Mouse (Mus musculus) brown adipose tissue, adult 24 weeks (tissue): ENCODE measurements at regions not wholly inside any gene's neighbourhood (a gene's known extent, or its start where the extent isn't known, plus 50 kb on each side); places are given as distances from the start of the nearest gene placed in this dataset.

Experiments used
- H3K27ac ChIP-seq: fragments of 200-500 bp; replicated peaks from 2 replicates; pipeline ENCODE4 v1.5.1; 2012; ENCODE audit warnings: low read depth, mild to moderate bottlenecking, low read length
- H3K4me1 ChIP-seq: fragments of 200-500 bp; 2 replicates; pipeline ENCODE4 v1.6.1; 2012; ENCODE audit warnings: low read length, mixed read lengths; ENCODE audit not compliant: control insufficient read depth, insufficient read depth, insufficient read length
- H3K4me3 ChIP-seq: fragments of 200-500 bp; 2 replicates; pipeline ENCODE4 v1.5.1; 2012; ENCODE audit warnings: low read depth, mild to moderate bottlenecking, low read length, moderate library complexity; ENCODE audit not compliant: insufficient read depth

- no peak overlapping the region for H3K27ac ChIP-seq
- no peaks in the 10 kb centered on the region for H3K4me1 ChIP-seq
- no peak overlapping the region for H3K4me3 ChIP-seq
These were observed 66.0 kb downstream of the Nr2f2 start for GRCm38 (mm10) chr7:70300516-70300915.

- no peak overlapping the region for H3K27ac ChIP-seq
- H3K4me1 ChIP-seq = no peaks in the 10 kb centered on the region
- no peak overlapping the region for H3K4me3 ChIP-seq
These were observed 75.1 kb downstream of the Nr2f2 start for GRCm38 (mm10) chr7:70291431-70291830.

- Histone ChIP-seq H3K27ac (no peak overlapping the region), H3K4me1 (no peaks in the 10 kb centered on the region), H3K4me3 (no peak overlapping the region)
These were observed 75.7 kb downstream of the Nr2f2 start for GRCm38 (mm10) chr7:70290733-70291320.

- no peak overlapping the region for H3K27ac ChIP-seq
- no peak overlapping the region for H3K4me3 ChIP-seq
- H3K4me1 ChIP-seq = no peaks in the 10 kb centered on the region
These were observed 76.3 kb downstream of the Nr2f2 start for GRCm38 (mm10) chr7:70290277-70290676.

- no peak overlapping the region for H3K27ac ChIP-seq
- H3K4me1 ChIP-seq = no peaks in the 10 kb centered on the region
- H3K4me3 ChIP-seq = no peak overlapping the region
These were observed 77.9 kb downstream of the Nr2f2 start for GRCm38 (mm10) chr7:70288621-70289020.

GRCm38 (mm10) chr7:70287891-70288421 is 78.6 kb downstream of the Nr2f2 start:
- no peak overlapping the region for H3K4me3 ChIP-seq
- H3K27ac ChIP-seq = no peak overlapping the region
- no peaks in the 10 kb centered on the region for H3K4me1 ChIP-seq

GRCm38 (mm10) chr7:70286836-70287355 is 79.6 kb downstream of the Nr2f2 start:
- no peaks in the 10 kb centered on the region for H3K4me1 ChIP-seq
- no peak overlapping the region for H3K4me3 ChIP-seq
- no peak overlapping the region for H3K27ac ChIP-seq

GRCm38 (mm10) chr7:70285344-70285743 is 81.2 kb downstream of the Nr2f2 start:
- no peak overlapping the region for H3K4me3 ChIP-seq
- no peaks in the 10 kb centered on the region for H3K4me1 ChIP-seq
- no peak overlapping the region for H3K27ac ChIP-seq

- Histone ChIP-seq H3K4me1 (no peaks in the 10 kb centered on the region), H3K4me3 (no peak overlapping the region), H3K27ac (no peak overlapping the region)
These were observed 82.7 kb downstream of the Nr2f2 start for GRCm38 (mm10) chr7:70283836-70284235.

GRCm38 (mm10) chr7:70283166-70283565 is 83.4 kb downstream of the Nr2f2 start:
- H3K27ac ChIP-seq = no peak overlapping the region
- H3K4me3 ChIP-seq = no peak overlapping the region
- no peaks in the 10 kb centered on the region for H3K4me1 ChIP-seq

- Histone ChIP-seq H3K27ac (no peak overlapping the region), H3K4me3 (no peak overlapping the region), H3K4me1 (no peaks in the 10 kb centered on the region)
These were observed 84.5 kb downstream of the Nr2f2 start for GRCm38 (mm10) chr7:70281891-70282515.

- Histone ChIP-seq H3K4me1 (no peaks in the 10 kb centered on the region), H3K4me3 (no peak overlapping the region), H3K27ac (no peak overlapping the region)
These were observed 85.2 kb downstream of the Nr2f2 start for GRCm38 (mm10) chr7:70281381-70281750.

- no peak overlapping the region for H3K27ac ChIP-seq
- H3K4me1 ChIP-seq = no peaks in the 10 kb centered on the region
- peak overlapping the region; percentile 19 for H3K4me3 ChIP-seq
These were observed 85.7 kb downstream of the Nr2f2 start for GRCm38 (mm10) chr7:70280643-70281380.

GRCm38 (mm10) chr7:70279927-70280642 is 86.5 kb downstream of the Nr2f2 start:
- Histone ChIP-seq H3K4me1 (no peaks in the 10 kb centered on the region), H3K27ac (no peak overlapping the region), H3K4me3 (peak overlapping the region; percentile 19)

GRCm38 (mm10) chr7:70279101-70279500 is 87.4 kb downstream of the Nr2f2 start:
- H3K4me1 ChIP-seq = no peaks in the 10 kb centered on the region
- H3K27ac ChIP-seq = no peak overlapping the region
- no peak overlapping the region for H3K4me3 ChIP-seq
